9 mouse cellular contexts compared by ENCODE assay signal in genomic region chr12:113152991-113153525, GRCm38 (mm10). TPM values are rescaled to one million over a fixed set of nuclear protein-coding genes. Genes with fewer than 3 reads are reported as not detected.
DNase-seq lines count a peak whose midpoint lies in the region; ATAC-seq and TF ChIP-seq lines count a peak whose summit lies in the region.
"Had no signal": no experiment of that assay in that cellular context is flagged by ENCODE, and none has a peak within 500 bp of the region (broad histone marks: within the 10 kb centered on the region; RNA-seq: fewer than 3 reads in every experiment).

No protein-coding gene starts in this region.

- H3K27me3 ChIP-seq in kidney, postnatal 0 days (ENCODE audit: insufficient read depth, low read length) = no peaks in the 10 kb centered on the region
- peaks cover 20% of the 10 kb centered on the region for H3K27me3 ChIP-seq in G1E (ENCODE audit: insufficient read depth, low read length)
- H3K27me3 ChIP-seq in embryonic facial prominence, embryonic 10.5 days (replicated peaks; ENCODE audit: low read depth, poor library complexity, severe bottlenecking) = peaks cover 71% of the 10 kb centered on the region
- peaks cover 55% of the 10 kb centered on the region for H3K27me3 ChIP-seq in liver, embryonic 13.5 days

- peak overlapping the region; percentile 90; the same call in 1 of the 2 replicates for H3K4me2 ChIP-seq in kidney, postnatal 0 days (ENCODE audit: low read length)
- peak overlapping the region; percentile 85 for H3K4me2 ChIP-seq in liver, embryonic 13.5 days

- H3K9me3 ChIP-seq in kidney, postnatal 0 days (replicated peaks; ENCODE audit: low read length) = no peaks in the 10 kb centered on the region
- H3K9me3 ChIP-seq in G1E (replicated peaks) = no peaks in the 10 kb centered on the region
- no peaks in the 10 kb centered on the region for H3K9me3 ChIP-seq in embryonic facial prominence, embryonic 10.5 days
- H3K9me3 ChIP-seq in liver, embryonic 13.5 days (replicated peaks) = no peaks in the 10 kb centered on the region

- TF ChIP-seq CTCF in kidney, postnatal 0 days (IDR thresholded peaks at IDR 0.05; ENCODE audit: low read depth) = no peak
- no peak for TF ChIP-seq CTCF in G1E (IDR thresholded peaks at IDR 0.05; ENCODE audit: low read depth, low read length)

- peaks cover 25% of the 10 kb centered on the region; the same call in 1 of the 2 replicates for H3K4me1 ChIP-seq in kidney, postnatal 0 days (replicated peaks; ENCODE audit: insufficient read depth, low read length)
- peaks cover 89% of the 10 kb centered on the region for H3K4me1 ChIP-seq in G1E (ENCODE audit: insufficient read depth, low read depth, low read length)
- H3K4me1 ChIP-seq in embryonic facial prominence, embryonic 10.5 days = peaks cover 51% of the 10 kb centered on the region
- peaks cover 74% of the 10 kb centered on the region for H3K4me1 ChIP-seq in liver, embryonic 13.5 days (replicated peaks)

- no peak for DNase-seq in kidney, postnatal 0 days (ENCODE audit: low spot score)
- no peak for DNase-seq in kidney, adult 11 months
- DNase-seq in G1E (ENCODE audit: low spot score) = no peak
- no peak for DNase-seq in embryonic facial prominence, embryonic 10.5 days (ENCODE audit: low spot score)
- no peak for DNase-seq in liver, embryonic 13.5 days
- DNase-seq in spleen, postnatal 4 days (ENCODE audit: low spot score in 2 of 2) = no peak
- DNase-seq in embryo, embryonic 11 days = no peak
- DNase-seq: right cerebral cortex, postnatal 4 days had no signal

- H3K4me3 ChIP-seq in kidney, postnatal 0 days (replicated peaks; ENCODE audit: low read depth, low read length) = no peak overlapping the region
- H3K4me3 ChIP-seq in G1E (ENCODE audit: low read depth, low read length) = peak overlapping the region; percentile 75; the same call in 1 of the 2 replicates
- H3K4me3 ChIP-seq in embryonic facial prominence, embryonic 10.5 days = 0 out of 2 replicates have a peak overlapping the region, but pooled peaks have one; percentile 65
- H3K4me3 ChIP-seq in liver, embryonic 13.5 days (replicated peaks) = peak overlapping the region; percentile 59; the same call in 1 of the 2 replicates

- ATAC-seq in kidney, postnatal 0 days (replicated peaks; ENCODE audit: low FRiP score, low read depth) = no peak
- no peak for ATAC-seq in G1E (ENCODE audit: extremely low read depth, insufficient number of reproducible peaks, low FRiP score, poor library complexity, severe bottlenecking)
- ATAC-seq in liver, embryonic 13.5 days (ENCODE audit: low read depth) = no peak

- H3K27ac ChIP-seq in kidney, postnatal 0 days = no peak overlapping the region
- no peak overlapping the region for H3K27ac ChIP-seq in embryonic facial prominence, embryonic 10.5 days (replicated peaks)
- no peak overlapping the region for H3K27ac ChIP-seq in liver, embryonic 13.5 days

- no peaks in the 10 kb centered on the region for H3K36me3 ChIP-seq in kidney, postnatal 0 days (ENCODE audit: insufficient read depth, low read length)
- H3K36me3 ChIP-seq in G1E (replicated peaks) = peaks cover 27% of the 10 kb centered on the region
- H3K36me3 ChIP-seq in embryonic facial prominence, embryonic 10.5 days (replicated peaks) = peaks cover 7% of the 10 kb centered on the region; the same call in 1 of the 2 replicates
- no peaks in the 10 kb centered on the region for H3K36me3 ChIP-seq in liver, embryonic 13.5 days

- no peak overlapping the region for H3K9ac ChIP-seq in kidney, postnatal 0 days (ENCODE audit: low read depth, low read length)
- H3K9ac ChIP-seq in liver, embryonic 13.5 days = peak overlapping the region; percentile 70; the same call in 1 of the 2 replicates

- WGBS in kidney, postnatal 0 days = 84% methylated on average over 6 of the region's 6 CpGs
- WGBS in embryonic facial prominence, embryonic 10.5 days = 80% methylated on average over 6 of the region's 6 CpGs
- 69% methylated on average over 6 of the region's 6 CpGs for WGBS in liver, embryonic 13.5 days (ENCODE audit: insufficient replicate concordance)

RNA-seq across cellular contexts. Expression of gene Tedc1, which starts 3.2 kb away (rescaled TPM):
- 14.8 and 16.7 TPM in 2 replicates for polyA plus RNA-seq in kidney, postnatal 0 days (2015; fragmentation: Nextera tagmentation; extraction: Ambion mirVana)
- total RNA-seq in G1E (2014; fragmentation: Nextera tagmentation) (8.4 and 13.7 TPM in 2 replicates), G1E (2017) (9.3 and 13.0 TPM in 2 replicates)
- polyA plus RNA-seq in G1E (2012) = 31.4 and 35.1 TPM in 2 replicates
- polyA plus RNA-seq in embryonic facial prominence, embryonic 10.5 days (2016; fragmentation: Nextera tagmentation; extraction: Ambion mirVana) = 57.5 and 59.4 TPM in 2 replicates
- polyA plus RNA-seq in liver, embryonic 13.5 days (2015; fragmentation: Nextera tagmentation; extraction: Ambion mirVana) = 12.0 and 12.9 TPM in 2 replicates
- total RNA-seq: gastrocnemius, adult 18-20 months had no signal

RNA-seq across cellular contexts. Expression of gene Crip1, which starts 6.9 kb away (rescaled TPM):
- polyA plus RNA-seq in kidney, postnatal 0 days (2015; fragmentation: Nextera tagmentation; extraction: Ambion mirVana) = 350 and 357 TPM in 2 replicates
- total RNA-seq in G1E (2014; fragmentation: Nextera tagmentation) (31.5 and 42.4 TPM in 2 replicates), G1E (2017) (897 and 989 TPM in 2 replicates)
- polyA plus RNA-seq in G1E (2012) = 143 and 174 TPM in 2 replicates
- polyA plus RNA-seq in embryonic facial prominence, embryonic 10.5 days (2016; fragmentation: Nextera tagmentation; extraction: Ambion mirVana) = 53.6 and 57.1 TPM in 2 replicates
- polyA plus RNA-seq in liver, embryonic 13.5 days (2015; fragmentation: Nextera tagmentation; extraction: Ambion mirVana) = 84.5 and 94.1 TPM in 2 replicates

RNA-seq across cellular contexts. Expression of gene Crip2, which starts 13.0 kb away (rescaled TPM):
- 227 and 239 TPM in 2 replicates for polyA plus RNA-seq in kidney, postnatal 0 days (2015; fragmentation: Nextera tagmentation; extraction: Ambion mirVana)
- 3.9 TPM in 1 of 2 replicates, not detected in the other for total RNA-seq in G1E (2014; fragmentation: Nextera tagmentation)
- total RNA-seq in G1E (2017) = 1.3 and 1.8 TPM in 2 replicates
- 9.5 and 9.6 TPM in 2 replicates for polyA plus RNA-seq in G1E (2012)
- polyA plus RNA-seq in embryonic facial prominence, embryonic 10.5 days (2016; fragmentation: Nextera tagmentation; extraction: Ambion mirVana) = 91.8 and 96.4 TPM in 2 replicates
- polyA plus RNA-seq in liver, embryonic 13.5 days (2015; fragmentation: Nextera tagmentation; extraction: Ambion mirVana) = 47.9 and 50.4 TPM in 2 replicates

RNA-seq across cellular contexts. Expression of gene Tmem121, which starts 32.7 kb away (rescaled TPM):
- polyA plus RNA-seq in kidney, postnatal 0 days (2015; fragmentation: Nextera tagmentation; extraction: Ambion mirVana) = 6.4 and 6.9 TPM in 2 replicates
- not detected in 2 replicates for total RNA-seq in G1E (2014; fragmentation: Nextera tagmentation)
- total RNA-seq in G1E (2017) = not detected in 2 replicates
- not detected in 2 replicates for polyA plus RNA-seq in G1E (2012)
- polyA plus RNA-seq in embryonic facial prominence, embryonic 10.5 days (2016; fragmentation: Nextera tagmentation; extraction: Ambion mirVana) = 11.4 and 12.1 TPM in 2 replicates
- polyA plus RNA-seq in liver, embryonic 13.5 days (2015; fragmentation: Nextera tagmentation; extraction: Ambion mirVana) = 0.46 and 0.52 TPM in 2 replicates

RNA-seq across cellular contexts. Expression of gene Mta1, which starts 55.0 kb away (rescaled TPM):
- polyA plus RNA-seq in kidney, postnatal 0 days (2015; fragmentation: Nextera tagmentation; extraction: Ambion mirVana) = 11.5 and 13.2 TPM in 2 replicates
- total RNA-seq in G1E (2014; fragmentation: Nextera tagmentation) = 269 and 277 TPM in 2 replicates
- 38.3 and 48.5 TPM in 2 replicates for total RNA-seq in G1E (2017)
- polyA plus RNA-seq in G1E (2012) = 489 and 507 TPM in 2 replicates
- 20.3 and 21.0 TPM in 2 replicates for polyA plus RNA-seq in embryonic facial prominence, embryonic 10.5 days (2016; fragmentation: Nextera tagmentation; extraction: Ambion mirVana)
- polyA plus RNA-seq in liver, embryonic 13.5 days (2015; fragmentation: Nextera tagmentation; extraction: Ambion mirVana) = 4.8 and 6.1 TPM in 2 replicates
